ENCODE assay signal across 13 mouse cellular contexts in genomic region chr17:26861383-26861782, GRCm38 (mm10). TPM values are rescaled to one million over a fixed set of nuclear protein-coding genes. Genes with fewer than 3 reads are reported as not detected.
DNase-seq lines count a peak whose midpoint lies in the region; ATAC-seq lines count a peak whose summit lies in the region.
"Had no signal": no experiment of that assay in that cellular context is flagged by ENCODE, and none has a peak within 500 bp of the region (broad histone marks: within the 10 kb centered on the region; RNA-seq: fewer than 3 reads in every experiment).

No protein-coding gene starts in this region.

- H3K9me3 ChIP-seq in stomach, embryonic 15.5 days: no peaks in the 10 kb centered on the region
- H3K9me3 ChIP-seq in intestine, embryonic 15.5 days: no peaks in the 10 kb centered on the region
- H3K9me3 ChIP-seq: hindbrain, embryonic 15.5 days had no signal

- H3K9ac ChIP-seq in stomach, embryonic 15.5 days: no peak overlapping the region
- H3K9ac ChIP-seq in intestine, embryonic 15.5 days: no peak overlapping the region
- H3K9ac ChIP-seq: hindbrain, embryonic 15.5 days had no signal

- intact Hi-C loops in heart, postnatal 25 days (cut with DNase I): no loop called here

- no peak overlapping the region for H3K27ac ChIP-seq in stomach, embryonic 15.5 days
- no peak overlapping the region for H3K27ac ChIP-seq in intestine, embryonic 15.5 days
- H3K27ac ChIP-seq: hindbrain, embryonic 15.5 days had no signal

- no peaks in the 10 kb centered on the region for H3K4me1 ChIP-seq in stomach, embryonic 15.5 days
- H3K4me1 ChIP-seq in intestine, embryonic 15.5 days (replicated peaks): no peaks in the 10 kb centered on the region
- H3K4me1 ChIP-seq: hindbrain, embryonic 15.5 days had no signal

- H3K4me3 ChIP-seq in stomach, embryonic 15.5 days (replicated peaks): no peak overlapping the region
- no peak overlapping the region for H3K4me3 ChIP-seq in intestine, embryonic 15.5 days (replicated peaks)
- H3K4me3 ChIP-seq: hindbrain, embryonic 15.5 days had no signal

- no peaks in the 10 kb centered on the region for H3K36me3 ChIP-seq in stomach, embryonic 15.5 days
- H3K36me3 ChIP-seq in intestine, embryonic 15.5 days: no peaks in the 10 kb centered on the region
- H3K36me3 ChIP-seq: hindbrain, embryonic 15.5 days had no signal

- peaks cover 25% of the 10 kb centered on the region for H3K27me3 ChIP-seq in stomach, embryonic 15.5 days (replicated peaks)
- peaks cover 41% of the 10 kb centered on the region for H3K27me3 ChIP-seq in intestine, embryonic 15.5 days (replicated peaks)

- no peak overlapping the region for H3K4me2 ChIP-seq in stomach, embryonic 15.5 days
- H3K4me2 ChIP-seq in intestine, embryonic 15.5 days (replicated peaks): no peak overlapping the region
- H3K4me2 ChIP-seq: hindbrain, embryonic 15.5 days had no signal

- DNase-seq in kidney, postnatal 36 days: peak; percentile 14 to 32
- no peak for DNase-seq in kidney, adult 18-20 months
- DNase-seq in fibroblast of lung, adult 2 months (ENCODE audit: low read depth): peak; percentile 51
- peak; percentile 61 for DNase-seq in heart, postnatal 25 days (ENCODE audit: low spot score)
- no peak for DNase-seq in retina, embryonic 14.5 days (ENCODE audit: low spot score)
- no peak for DNase-seq in spleen, adult 18-20 months

- WGBS in stomach, embryonic 15.5 days: 10% methylated on average over 6 of the region's 6 CpGs
- WGBS in intestine, embryonic 15.5 days: 14% methylated on average over 6 of the region's 6 CpGs

- peak; percentile 27; the same call in 1 of the 2 replicates for ATAC-seq in stomach, embryonic 15.5 days (ENCODE audit: insufficient read depth, low FRiP score, low read depth)
- ATAC-seq in intestine, embryonic 15.5 days: no peak

RNA-seq across cellular contexts. Expression of gene Nkx2-5, which starts 16.6 kb away (rescaled TPM):
- total RNA-seq in heart, postnatal 25 days (2021): 10 to 100 TPM; 79.5 to 91.8 TPM
- polyA plus RNA-seq in stomach, embryonic 15.5 days (2015; fragmentation: Nextera tagmentation; extraction: Ambion mirVana): 9.2 and 15.4 TPM in 2 replicates
- 0.14 TPM in 1 of 2 replicates, not detected in the other for polyA plus RNA-seq in intestine, embryonic 15.5 days (2015; fragmentation: Nextera tagmentation; extraction: Ambion mirVana)
- total RNA-seq: common myeloid progenitor, adult 5-6 weeks; left cerebral cortex, adult 18-20 months had no signal
- polyA plus RNA-seq: forebrain, embryonic 11.5 days; liver, embryonic 16.5 days had no signal

RNA-seq across cellular contexts. Expression of gene Kifc5b, which starts 55.5 kb away (rescaled TPM):
- total RNA-seq in heart, postnatal 25 days (2021): under 1 TPM; 0.44 to 0.48 TPM
- polyA plus RNA-seq in stomach, embryonic 15.5 days (2015; fragmentation: Nextera tagmentation; extraction: Ambion mirVana): 6.1 and 7.6 TPM in 2 replicates
- 5.1 and 6.5 TPM in 2 replicates for polyA plus RNA-seq in intestine, embryonic 15.5 days (2015; fragmentation: Nextera tagmentation; extraction: Ambion mirVana)

Comparison
In these comparisons a context has a peak if more than half of its experiments do, and no peak if none do; other contexts are left out.
1. DNase-seq: peak in kidney, postnatal 36 days (2 of 2), fibroblast of lung, adult 2 months (single experiment) and heart, postnatal 25 days (single experiment); none in kidney, adult 18-20 months (single experiment), retina, embryonic 14.5 days (single experiment) and spleen, adult 18-20 months (0 of 2).